Comparison of ENCODE assay signal across 7 mouse cellular contexts in genomic region chr10:119131977-119132376, GRCm38 (mm10).
DNase-seq lines count a peak whose midpoint lies in the region; ATAC-seq and TF ChIP-seq lines count a peak whose summit lies in the region.

No protein-coding gene starts in this region.

- no peaks in the 10 kb centered on the region for H3K9me3 ChIP-seq in liver, embryonic 12.5 days (replicated peaks)

- no peak for ATAC-seq in liver, embryonic 12.5 days

- H3K9ac ChIP-seq in liver, embryonic 12.5 days: no peak overlapping the region

- no peak for DNase-seq in liver
- DNase-seq in embryo, embryonic 11.5 days (ENCODE audit: low read depth, low spot score): peak; percentile 35
- DNase-seq in hindlimb bud, embryonic 11.5 days (ENCODE audit: extremely low spot score, low read depth, low spot score): peak; percentile 26
- peak; percentile 95 for DNase-seq in retina, embryonic 14.5 days (ENCODE audit: low spot score)
- no peak for DNase-seq in kidney, adult 2 months
- no peak for DNase-seq in urinary bladder, postnatal 36 days (ENCODE audit: low spot score in 2 of 2)

- no peak overlapping the region for H3K27ac ChIP-seq in liver, embryonic 12.5 days
- no peak overlapping the region for H3K27ac ChIP-seq in kidney, adult 2 months (ENCODE audit: insufficient read depth, low read depth, low read length)

- WGBS in liver, embryonic 12.5 days (ENCODE audit: insufficient replicate concordance): 53% methylated on average over 16 of the region's 16 CpGs
- 42% methylated on average over 16 of the region's 16 CpGs for WGBS in kidney, adult 2 months

- H3K4me2 ChIP-seq in liver, embryonic 12.5 days: peak overlapping the region; percentile 3; the same call in 1 of the 2 replicates

- no peak for TF ChIP-seq POLR2A in kidney, adult 2 months (IDR thresholded peaks at IDR 0.05; ENCODE audit: low read depth, low read length)

- H3K4me3 ChIP-seq in liver, embryonic 12.5 days: no peak overlapping the region
- H3K4me3 ChIP-seq in kidney, adult 2 months (ENCODE audit: insufficient read depth, low read depth, low read length): no peak overlapping the region

- TF ChIP-seq CTCF in kidney, adult 2 months (conservative IDR thresholded peaks at IDR 0.05; ENCODE audit: insufficient read depth, insufficient read length, low read depth, low read length): no peak

- no peaks in the 10 kb centered on the region for H3K27me3 ChIP-seq in liver, embryonic 12.5 days (replicated peaks)
- H3K27me3 ChIP-seq in kidney, adult 2 months (replicated peaks; ENCODE audit: control insufficient read depth, insufficient read depth, low read length): no peaks in the 10 kb centered on the region; the same call in 1 of the 2 replicates

- H3K36me3 ChIP-seq in liver, embryonic 12.5 days: no peaks in the 10 kb centered on the region
- no peaks in the 10 kb centered on the region for H3K36me3 ChIP-seq in kidney, adult 2 months (ENCODE audit: control insufficient read depth, insufficient read depth, low read length)

- peaks cover 20% of the 10 kb centered on the region for H3K4me1 ChIP-seq in liver, embryonic 12.5 days
- H3K4me1 ChIP-seq in kidney, adult 2 months (ENCODE audit: control insufficient read depth, insufficient read depth, low read length): no peaks in the 10 kb centered on the region

Comparison
In these comparisons a context has a peak if more than half of its experiments do, and no peak if none do; other contexts are left out.
1. DNase-seq: peak in embryo, embryonic 11.5 days (single experiment), hindlimb bud, embryonic 11.5 days (single experiment) and retina, embryonic 14.5 days (single experiment); none in liver (single experiment), kidney, adult 2 months (single experiment) and urinary bladder, postnatal 36 days (0 of 2).